Mouse (Mus musculus) urinary bladder, adult 2 months (tissue): Measurements from ENCODE around the gene Eef2. TPM values are rescaled to one million over a fixed set of nuclear protein-coding genes. Genes with fewer than 3 reads are reported as not detected.
"Not testable (repeated sequence)": the region's sequence is repeated elsewhere in the genome, so short reads cannot be mapped to it uniquely, and the experiment has no call there.

Experiments
- DNase-seq: peaks from one replicate; pipeline ENCODE4 v3.0.0; 2022; ENCODE audit warnings: low spot score
- polyA plus RNA-seq: library from polyadenylated mRNA; depleted of rRNA; stranded (reverse); fragments of >200 nt; gene quantifications from 2 replicates; pipeline ENCODE4 v1.2.3, GENCODE M21; 2012; rRNA removed

The Eef2 gene
- polyA plus RNA-seq, 1 experiment = 1,109 TPM

DNA sequence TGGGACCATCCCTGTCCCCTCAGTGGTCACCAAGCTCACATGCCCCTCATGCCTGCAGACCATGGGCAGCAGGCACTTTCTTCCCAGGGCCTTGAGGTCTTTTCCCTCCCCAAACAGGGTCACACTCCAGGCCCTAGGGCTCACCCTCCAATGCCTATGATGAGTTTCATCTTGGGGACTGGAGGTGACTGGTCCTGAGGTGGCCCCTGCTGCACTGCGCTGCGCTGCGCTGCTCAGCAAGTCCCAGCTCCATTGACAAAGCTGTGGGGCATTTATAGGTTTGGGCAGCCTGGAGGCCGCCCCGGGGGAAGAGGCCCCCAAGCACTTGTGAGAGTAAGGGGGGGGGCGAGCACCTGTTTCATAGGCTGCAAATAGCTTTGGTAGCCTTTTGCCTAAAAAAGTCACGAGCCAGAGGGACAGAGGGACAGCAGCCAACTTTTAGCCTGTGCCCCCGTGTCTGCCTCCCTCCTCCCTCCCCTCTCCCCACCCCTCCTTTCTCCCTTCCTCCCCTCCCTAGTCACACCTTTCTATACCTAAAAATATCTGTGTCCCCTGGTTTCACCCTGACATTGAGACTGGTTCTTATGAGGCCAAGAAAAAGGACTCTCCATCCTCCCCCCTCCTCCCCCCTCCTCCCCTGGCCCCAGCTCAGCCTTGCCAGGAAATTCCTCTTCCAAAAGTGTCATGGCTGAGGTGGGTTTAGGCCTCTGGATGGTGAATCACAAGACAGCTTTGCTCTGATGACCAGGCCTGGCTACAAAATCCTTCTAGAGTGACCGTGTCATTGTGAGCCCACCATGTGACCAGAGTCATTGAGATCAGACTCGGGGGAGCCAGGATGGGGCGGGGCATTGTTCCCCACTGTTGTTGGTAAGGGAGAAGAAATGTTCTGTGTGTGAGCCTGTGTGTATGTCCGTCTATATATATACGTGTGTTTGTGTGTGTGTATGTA is 25.7 kb downstream of the Eef2 start, which contains the start of gene Nmrk2:
Nmrk2 (minus strand) TSS at position 245 of the 952 bp plus-strand sequence.
- DNase-seq = no peak

DNA sequence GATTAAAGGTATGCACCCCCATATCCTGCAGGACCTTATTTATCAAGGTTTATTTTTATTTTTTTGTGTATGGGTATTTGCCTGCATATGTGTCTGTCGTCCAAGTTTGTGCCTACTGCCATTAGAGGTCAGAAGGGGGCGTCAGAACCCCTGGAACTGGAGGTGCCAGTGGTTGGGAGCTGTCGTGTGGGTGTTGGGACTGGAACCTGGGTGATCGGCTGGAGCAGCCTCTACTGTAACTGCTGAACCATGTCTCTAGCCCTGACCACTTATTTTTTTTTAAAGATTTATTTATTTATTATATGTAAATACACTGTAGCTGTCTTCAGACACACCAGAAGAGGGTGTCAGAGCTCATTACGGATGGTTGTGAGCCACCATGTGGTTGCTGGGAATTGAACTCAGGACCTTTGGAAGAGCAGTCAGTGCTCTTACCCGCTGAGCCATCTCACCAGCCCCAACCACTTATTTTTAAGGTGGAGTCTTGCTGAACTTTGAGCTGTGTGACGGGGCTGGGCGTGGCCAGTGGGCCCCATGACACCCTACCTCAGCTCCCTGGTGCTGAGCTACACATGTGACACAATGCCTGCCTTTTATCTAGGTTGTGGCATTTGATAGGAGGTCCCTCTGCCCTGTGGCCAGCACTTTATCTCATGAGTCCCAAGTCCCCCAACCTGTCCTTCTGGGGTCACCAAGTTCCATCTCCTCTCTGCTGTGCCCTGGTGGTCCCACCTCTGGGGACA is 26.7 kb downstream of the Eef2 start:
- DNase-seq = no peak

- DNase-seq = no peak
Observed at GRCm38 (mm10) chr10:81204137-81204536, 27.7 kb downstream of the Eef2 start.

- DNase-seq = no peak
Observed at GRCm38 (mm10) chr10:81210154-81210553, 33.7 kb downstream of the Eef2 start.

DNA sequence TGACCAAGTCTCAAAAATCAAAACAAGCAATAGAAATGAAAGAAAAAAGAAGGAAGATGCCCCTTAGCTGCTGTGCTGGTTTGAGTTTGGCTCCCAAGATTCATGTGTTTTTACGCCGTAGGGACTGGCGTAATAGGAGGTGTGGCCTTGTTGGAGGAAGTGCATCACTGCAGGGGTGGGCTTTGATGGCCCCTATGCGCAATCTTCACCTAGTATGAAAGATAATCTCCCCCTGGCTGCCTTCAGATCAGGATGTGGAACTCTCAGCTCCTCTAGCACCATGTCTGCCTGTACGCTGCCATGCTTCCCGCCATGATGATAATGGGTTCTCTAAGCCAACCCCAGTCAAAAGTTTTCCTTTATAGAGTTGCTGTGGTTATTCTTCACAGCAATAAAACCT is 39.8 kb downstream of the Eef2 start:
- DNase-seq = no peak

- no peak for DNase-seq
Observed at GRCm38 (mm10) chr10:81216810-81217209, 40.4 kb downstream of the Eef2 start.

DNA sequence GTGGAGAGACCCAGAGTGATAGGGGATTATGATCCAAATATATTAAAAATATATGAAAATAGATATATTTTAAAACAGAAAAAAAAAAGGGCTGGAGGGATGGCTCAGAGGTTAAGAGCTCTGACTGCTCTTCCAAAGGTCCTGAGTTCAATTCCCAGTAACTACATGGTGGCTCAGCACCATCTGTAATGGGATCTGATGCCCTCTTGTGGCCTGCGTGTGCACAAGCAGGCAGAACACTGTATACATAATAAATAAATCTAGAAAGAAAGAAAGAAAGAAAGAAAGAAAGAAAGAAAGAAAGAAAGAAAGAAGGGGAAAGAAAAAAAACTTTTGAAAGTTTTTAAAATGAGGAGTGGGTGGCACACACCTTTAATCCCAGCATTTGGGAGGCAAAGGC is 40.8 kb downstream of the Eef2 start:
- not testable (repeated sequence) for DNase-seq

GRCm38 (mm10) chr10:81217964-81218363 is 41.5 kb downstream of the Eef2 start:
- no peak for DNase-seq

GRCm38 (mm10) chr10:81221402-81222015 is 45.1 kb downstream of the Eef2 start:
- DNase-seq = no peak

DNA sequence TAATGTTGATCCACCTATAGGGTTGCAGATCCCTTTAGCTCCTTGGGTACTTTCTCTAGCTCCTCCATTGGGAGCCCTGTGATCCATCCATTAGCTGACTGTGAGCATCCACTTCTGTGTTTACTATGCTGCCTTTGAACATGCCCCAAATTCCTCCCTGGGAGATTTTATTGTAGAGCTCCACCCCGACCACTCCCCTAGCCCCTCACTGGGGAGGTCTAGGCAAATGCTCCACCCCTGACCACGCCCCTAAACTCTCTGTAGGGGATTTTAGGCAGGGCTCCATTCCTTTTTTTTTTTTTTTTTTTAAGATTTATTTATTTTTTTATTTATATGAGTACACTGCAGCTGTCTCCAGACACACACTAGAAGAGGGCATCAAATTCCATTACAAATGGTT is 47.3 kb downstream of the Eef2 start:
- DNase-seq = not testable (repeated sequence)

GRCm38 (mm10) chr10:81229735-81230437 is 53.5 kb downstream of the Eef2 start:
- DNase-seq = no peak

- DNase-seq = no peak
Observed at GRCm38 (mm10) chr10:81230438-81231332, 54.3 kb downstream of the Eef2 start, which contains the start of gene Atcay. Gene Atcay, minus strand, starts transcription at chr10:81230833.

DNA sequence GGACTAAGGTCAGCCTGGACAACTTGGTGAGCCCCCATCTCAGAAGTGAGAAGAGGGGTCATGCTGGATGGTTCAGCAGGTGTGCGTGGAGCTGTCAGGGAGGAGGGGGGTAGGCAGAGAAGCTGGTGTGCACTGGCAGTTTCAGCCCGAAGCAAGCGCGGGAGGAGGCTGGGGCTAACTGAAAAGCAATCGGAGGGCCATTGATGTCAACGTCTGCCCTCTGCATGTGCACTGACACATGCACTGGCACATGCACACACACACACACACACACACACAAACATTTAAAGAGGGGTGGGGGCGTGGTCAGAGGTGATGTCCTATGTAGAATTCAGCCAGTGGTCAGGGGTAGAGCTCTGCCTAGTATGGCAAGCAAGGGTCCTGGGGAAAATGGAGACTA is 55.0 kb downstream of the Eef2 start:
- DNase-seq = no peak

Other genes with a start within 250 kb of the Eef2 start
- 17.9 and 29.9 TPM in 2 replicates for gene Gadd45b, start 246.6 kb upstream of the Eef2 start, polyA plus RNA-seq
- gene Gng7, start 161.7 kb upstream of the Eef2 start, polyA plus RNA-seq = 4.2 and 5.4 TPM in 2 replicates
- 0.12 and 0.17 TPM in 2 replicates for gene Diras1, start 151.0 kb upstream of the Eef2 start, polyA plus RNA-seq
- 25.3 and 29.3 TPM in 2 replicates for gene Slc39a3, start 139.2 kb upstream of the Eef2 start, polyA plus RNA-seq
- 90.0 and 93.9 TPM in 2 replicates for gene Sgta, start 116.5 kb upstream of the Eef2 start, polyA plus RNA-seq
- 21.7 and 22.7 TPM in 2 replicates for gene Thop1, start 106.6 kb upstream of the Eef2 start, polyA plus RNA-seq
- gene Creb3l3, start 77.8 kb upstream of the Eef2 start, polyA plus RNA-seq = 1.1 and 1.2 TPM in 2 replicates
- 119 TPM in 2 replicates for gene Map2k2, start 70.7 kb upstream of the Eef2 start, polyA plus RNA-seq
- 30.0 and 39.0 TPM in 2 replicates for gene Zbtb7a, start 41.4 kb upstream of the Eef2 start, polyA plus RNA-seq
- 12.5 and 17.9 TPM in 2 replicates for gene Pias4, start 8.7 kb upstream of the Eef2 start, polyA plus RNA-seq
- 58.2 and 61.1 TPM in 2 replicates for gene Dapk3, start 6.4 kb downstream of the Eef2 start, polyA plus RNA-seq
- not detected in 2 replicates for gene 4930442H23Rik, start 7.2 kb downstream of the Eef2 start, polyA plus RNA-seq
- gene Nmrk2, start 25.4 kb downstream of the Eef2 start, polyA plus RNA-seq = not detected in 2 replicates
- gene Atcay, start 54.2 kb downstream of the Eef2 start, polyA plus RNA-seq = 0.10 and 0.13 TPM in 2 replicates
- gene Zfr2, start 56.5 kb downstream of the Eef2 start, polyA plus RNA-seq = 29.3 and 34.4 TPM in 2 replicates
- gene Matk, start 76.3 kb downstream of the Eef2 start, polyA plus RNA-seq = 2.2 and 2.6 TPM in 2 replicates
- 95.9 and 103 TPM in 2 replicates for gene Mrpl54, start 90.3 kb downstream of the Eef2 start, polyA plus RNA-seq
- 45.9 and 48.3 TPM in 2 replicates for gene Apba3, start 90.3 kb downstream of the Eef2 start, polyA plus RNA-seq
- gene Tjp3, start 115.0 kb downstream of the Eef2 start, polyA plus RNA-seq = 23.7 and 25.1 TPM in 2 replicates
- gene Pip5k1c, start 116.3 kb downstream of the Eef2 start, polyA plus RNA-seq = 38.6 and 48.9 TPM in 2 replicates
- 27.7 and 29.5 TPM in 2 replicates for gene Cactin, start 144.5 kb downstream of the Eef2 start, polyA plus RNA-seq
- gene Tbxa2r, start 152.1 kb downstream of the Eef2 start, polyA plus RNA-seq = 9.3 and 11.6 TPM in 2 replicates
- gene Gipc3, start 166.6 kb downstream of the Eef2 start, polyA plus RNA-seq = 3.2 and 6.5 TPM in 2 replicates
- gene Hmg20b, start 173.8 kb downstream of the Eef2 start, polyA plus RNA-seq = 82.9 and 91.7 TPM in 2 replicates
- gene Mfsd12, start 180.9 kb downstream of the Eef2 start, polyA plus RNA-seq = 12.1 and 12.4 TPM in 2 replicates
- gene 4930404N11Rik, start 189.2 kb downstream of the Eef2 start, polyA plus RNA-seq = 1.9 and 2.1 TPM in 2 replicates
- gene Fzr1, start 201.9 kb downstream of the Eef2 start, polyA plus RNA-seq = 34.1 and 34.4 TPM in 2 replicates
- 42.9 and 47.4 TPM in 2 replicates for gene Dohh, start 207.8 kb downstream of the Eef2 start, polyA plus RNA-seq
- 3.6 and 3.8 TPM in 2 replicates for gene Gm48551, start 207.8 kb downstream of the Eef2 start, polyA plus RNA-seq
- 2.7 and 3.6 TPM in 2 replicates for gene Gm48552, start 212.4 kb downstream of the Eef2 start, polyA plus RNA-seq
- 5.0 and 6.9 TPM in 2 replicates for gene Smim24, start 216.4 kb downstream of the Eef2 start, polyA plus RNA-seq